Mouse (Mus musculus): ENCODE measurements around the gene Tbrg1. TPM values are rescaled to one million over a fixed set of nuclear protein-coding genes. Genes with fewer than 3 reads are reported as not detected.

The Tbrg1 gene
- polyA plus RNA-seq, 1 experiment from 2014 or later: 192 TPM

DNA sequence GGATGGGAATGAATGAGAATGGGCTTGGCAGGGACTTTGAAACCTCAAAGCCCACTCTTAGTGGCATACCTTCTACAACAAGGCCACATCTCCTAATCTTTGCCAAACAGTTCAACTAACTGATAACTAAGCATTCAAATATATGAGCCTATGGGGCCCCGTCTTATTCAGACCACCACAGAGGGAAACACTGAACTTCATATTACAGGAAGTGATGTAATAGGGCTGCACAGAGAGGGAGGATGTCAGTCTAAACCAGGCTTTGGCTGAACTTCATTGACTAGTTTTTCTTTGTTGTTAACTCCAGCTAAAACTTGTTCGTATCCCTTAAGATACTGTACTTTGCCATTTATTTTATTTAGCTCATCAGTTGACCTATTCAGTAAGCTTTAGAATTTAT lies 27.2 kb downstream of the Tbrg1 start:
- Histone ChIP-seq H3K9ac (no peak overlapping the region), H3K27ac (replicated peaks) (no peak overlapping the region), H3K4me3 (replicated peaks) (no peak overlapping the region), H3K27me3 (no peaks in the 10 kb centered on the region), H3K4me2 (replicated peaks) (no peak overlapping the region), H3K4me1 (peaks cover 10% of the 10 kb centered on the region), H3K36me3 (no peaks in the 10 kb centered on the region), H3K9me3 (replicated peaks) (no peaks in the 10 kb centered on the region)
- WGBS: 84% methylated on average over 2 of the region's 2 CpGs
- ATAC-seq (ENCODE audit: insufficient number of reproducible peaks, low FRiP score, low TSS enrichment, low read depth): no peak

DNA sequence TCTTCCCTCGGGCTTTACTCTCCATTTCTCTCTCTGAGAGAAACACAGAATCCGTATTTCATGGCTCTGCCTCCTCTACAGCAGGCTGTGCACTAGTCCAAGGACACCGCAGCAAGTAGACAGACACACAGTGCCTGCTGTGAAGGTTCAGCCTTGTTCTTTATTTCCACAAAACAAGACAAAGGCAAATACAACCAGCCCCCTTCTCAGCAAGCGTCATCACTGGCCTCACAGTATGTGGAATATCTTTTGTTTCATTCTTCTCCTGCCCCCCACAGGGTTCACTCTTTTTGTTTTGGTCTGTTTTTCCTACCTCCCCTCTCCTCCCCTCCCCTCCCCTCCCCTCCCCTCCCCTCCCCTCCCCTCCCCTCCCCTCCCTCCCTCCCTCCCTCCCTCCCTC lies 28.5 kb downstream of the Tbrg1 start:
- no peak overlapping the region for H3K4me3 ChIP-seq (replicated peaks)
- no peak for ATAC-seq (ENCODE audit: insufficient number of reproducible peaks, low FRiP score, low TSS enrichment, low read depth)

DNA sequence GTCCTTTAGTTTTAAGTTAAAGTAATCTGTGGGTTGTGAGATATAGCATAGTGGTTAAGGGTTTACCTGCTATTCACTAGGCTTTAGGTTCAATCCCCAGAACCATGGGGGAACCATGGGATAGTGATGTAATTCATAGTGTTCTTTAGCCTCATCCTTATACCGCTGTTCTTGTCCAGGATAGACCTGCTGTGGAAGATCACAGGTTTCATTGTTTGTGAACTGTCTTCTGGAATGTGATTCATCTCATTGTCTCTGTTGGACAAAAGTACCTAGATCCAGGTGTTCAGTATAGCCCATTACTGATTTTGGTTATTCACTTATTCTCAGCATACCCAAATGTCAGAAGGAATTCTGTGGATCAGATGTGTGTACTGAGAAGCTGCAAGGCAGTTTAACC lies 29.8 kb downstream of the Tbrg1 start:
- Histone ChIP-seq H3K4me3 (replicated peaks) (no peak overlapping the region), H3K36me3 (no peaks in the 10 kb centered on the region), H3K27ac (replicated peaks) (no peak overlapping the region), H3K4me1 (peaks cover 10% of the 10 kb centered on the region), H3K9ac (no peak overlapping the region), H3K4me2 (replicated peaks) (no peak overlapping the region), H3K27me3 (no peaks in the 10 kb centered on the region), H3K9me3 (replicated peaks) (no peaks in the 10 kb centered on the region)
- whole genome bisulfite sequencing: 100% methylated on average over 1 of the region's 1 CpGs
- ATAC-seq (ENCODE audit: insufficient number of reproducible peaks, low FRiP score, low TSS enrichment, low read depth): no peak

More for the DNA sequence above, 28.5 kb downstream of the Tbrg1 start:
- peaks cover 10% of the 10 kb centered on the region for H3K4me1 ChIP-seq
- no peaks in the 10 kb centered on the region for H3K27me3 ChIP-seq
- no peak overlapping the region for H3K27ac ChIP-seq (replicated peaks)
- no peaks in the 10 kb centered on the region for H3K9me3 ChIP-seq (replicated peaks)
- H3K9ac ChIP-seq: no peak overlapping the region
- H3K4me2 ChIP-seq (replicated peaks): no peak overlapping the region
- no peaks in the 10 kb centered on the region for H3K36me3 ChIP-seq
- 66% methylated on average over 4 of the region's 4 CpGs for WGBS

DNA sequence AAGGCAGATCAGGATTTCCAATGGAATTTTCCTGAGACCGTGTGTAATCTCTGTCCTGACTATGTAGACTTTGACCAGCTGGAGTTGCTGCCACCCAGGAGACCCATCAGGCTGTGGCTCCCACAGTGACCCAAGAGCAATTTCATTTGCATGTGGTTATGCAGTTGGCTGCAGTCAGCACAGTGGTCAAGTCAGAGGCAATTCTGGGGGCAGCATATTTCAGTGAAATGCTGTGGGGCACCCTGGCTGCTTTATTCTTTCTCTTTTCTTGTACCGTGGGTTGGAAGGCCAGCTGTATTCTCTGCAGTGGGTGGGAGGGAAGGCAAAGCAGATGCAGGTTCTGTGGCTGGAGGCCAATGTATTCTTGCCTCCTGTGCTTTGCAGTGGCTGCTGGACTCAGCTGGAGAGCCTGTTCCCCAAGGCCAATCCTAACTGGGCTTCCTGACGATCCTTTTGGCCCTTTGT lies 31.0 kb downstream of the Tbrg1 start:
- no peak for ATAC-seq (ENCODE audit: insufficient number of reproducible peaks, low FRiP score, low TSS enrichment, low read depth)
- no peak overlapping the region for H3K4me3 ChIP-seq (replicated peaks)
- H3K27me3 ChIP-seq: no peaks in the 10 kb centered on the region
- H3K9me3 ChIP-seq (replicated peaks): no peaks in the 10 kb centered on the region
- 14% methylated on average over 3 of the region's 3 CpGs for WGBS
- no peak overlapping the region for H3K27ac ChIP-seq (replicated peaks)
- H3K9ac ChIP-seq: no peak overlapping the region
- H3K4me1 ChIP-seq: peaks cover 10% of the 10 kb centered on the region
- H3K36me3 ChIP-seq: no peaks in the 10 kb centered on the region
- H3K4me2 ChIP-seq (replicated peaks): no peak overlapping the region

DNA sequence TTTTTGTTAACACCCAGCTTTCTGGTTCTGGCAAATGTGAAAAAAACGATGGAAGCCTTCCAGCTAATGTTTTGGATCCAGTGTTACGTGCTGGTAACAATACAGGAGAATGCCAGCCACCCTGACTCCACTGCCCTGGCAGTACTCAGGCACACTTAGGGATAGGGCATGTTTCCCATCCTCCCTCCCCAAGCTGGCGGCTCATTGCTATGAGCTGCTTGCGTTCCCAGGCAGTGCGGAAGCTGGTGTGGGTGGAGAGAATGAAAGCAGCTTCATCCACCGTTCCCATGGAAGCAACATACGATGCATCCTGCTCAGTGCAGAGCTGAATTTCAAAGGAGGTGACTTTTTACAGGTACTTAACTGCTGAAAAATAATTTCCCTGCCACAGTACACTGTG lies 31.5 kb downstream of the Tbrg1 start:
- Histone ChIP-seq H3K4me2 (replicated peaks) (no peak overlapping the region), H3K9me3 (replicated peaks) (no peaks in the 10 kb centered on the region), H3K9ac (no peak overlapping the region), H3K4me1 (peaks cover 10% of the 10 kb centered on the region), H3K27ac (replicated peaks) (no peak overlapping the region), H3K4me3 (replicated peaks) (no peak overlapping the region), H3K27me3 (no peaks in the 10 kb centered on the region), H3K36me3 (no peaks in the 10 kb centered on the region)
- WGBS: 34% methylated on average over 7 of the region's 7 CpGs
- ATAC-seq (ENCODE audit: insufficient number of reproducible peaks, low FRiP score, low TSS enrichment, low read depth): peak; percentile 39; the same call in 1 of the 2 replicates

DNA sequence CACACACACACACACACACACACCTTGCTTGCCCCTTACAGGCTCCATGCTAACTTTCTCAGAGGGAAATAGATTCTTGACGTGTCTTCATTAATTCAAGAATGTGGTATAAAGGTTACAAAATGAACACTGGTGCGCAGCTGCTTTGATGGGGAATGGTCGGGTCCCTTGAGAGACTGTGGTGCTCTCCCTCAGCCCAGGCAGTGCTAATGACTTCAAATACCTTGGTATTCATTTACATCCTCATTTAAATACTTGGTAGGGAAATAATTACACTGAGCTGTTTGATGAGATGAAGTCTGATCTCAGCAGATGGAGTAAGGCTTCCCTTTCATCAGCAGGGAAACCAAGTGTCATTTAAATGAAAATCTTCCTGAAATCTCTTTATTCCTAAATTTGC lies 32.0 kb downstream of the Tbrg1 start:
- Histone ChIP-seq H3K9ac (no peak overlapping the region), H3K9me3 (replicated peaks) (no peaks in the 10 kb centered on the region), H3K36me3 (no peaks in the 10 kb centered on the region), H3K27me3 (no peaks in the 10 kb centered on the region), H3K4me3 (replicated peaks) (no peak overlapping the region), H3K4me1 (peaks cover 10% of the 10 kb centered on the region), H3K27ac (replicated peaks) (no peak overlapping the region), H3K4me2 (replicated peaks) (no peak overlapping the region)
- 40% methylated on average over 3 of the region's 3 CpGs for WGBS
- ATAC-seq (ENCODE audit: insufficient number of reproducible peaks, low FRiP score, low TSS enrichment, low read depth): no peak

DNA sequence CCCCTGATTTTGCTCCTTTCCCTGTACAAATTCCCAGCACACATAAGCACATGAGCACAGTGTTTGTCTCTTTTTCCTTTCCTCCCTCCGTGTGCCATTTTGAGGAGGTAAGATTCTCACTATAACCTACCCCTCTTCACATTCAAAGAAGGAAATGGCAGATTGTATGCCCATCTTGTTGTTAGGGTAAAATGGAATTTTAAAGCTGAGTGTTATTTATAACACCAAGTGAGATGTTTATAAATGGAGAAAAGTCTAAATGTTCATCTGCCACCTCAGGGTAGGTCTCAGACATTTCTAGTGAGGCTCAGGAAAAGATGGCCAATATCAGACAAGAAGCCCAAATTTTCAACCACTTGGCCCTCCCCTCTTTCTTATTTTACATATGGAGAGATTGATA lies 32.6 kb downstream of the Tbrg1 start:
- Histone ChIP-seq H3K4me3 (replicated peaks) (no peak overlapping the region), H3K36me3 (no peaks in the 10 kb centered on the region), H3K27ac (replicated peaks) (no peak overlapping the region), H3K9ac (no peak overlapping the region), H3K9me3 (replicated peaks) (no peaks in the 10 kb centered on the region), H3K4me2 (replicated peaks) (no peak overlapping the region), H3K27me3 (no peaks in the 10 kb centered on the region), H3K4me1 (peaks cover 10% of the 10 kb centered on the region)
- WGBS: 57% methylated on average over 1 of the region's 1 CpGs
- ATAC-seq (ENCODE audit: insufficient number of reproducible peaks, low FRiP score, low TSS enrichment, low read depth): no peak

DNA sequence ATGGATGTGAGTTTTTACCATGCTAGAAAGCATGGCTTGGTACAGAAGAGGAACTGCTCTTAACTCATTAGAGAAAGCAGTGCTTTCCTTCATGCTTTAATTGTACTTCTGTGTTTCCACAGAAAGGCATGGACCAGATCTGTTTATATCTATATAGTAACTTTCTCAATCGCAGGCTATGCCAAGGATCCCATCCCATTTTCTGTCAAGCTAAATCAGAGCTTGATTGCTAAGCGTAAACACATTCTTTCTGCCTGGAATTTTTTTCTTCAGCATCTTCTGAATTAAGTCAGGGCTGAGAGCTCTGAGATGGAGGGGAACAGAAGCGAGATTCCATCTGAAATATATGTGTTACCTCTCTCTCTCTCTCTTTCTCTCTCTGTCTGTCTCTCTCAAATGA lies 33.1 kb downstream of the Tbrg1 start:
- peaks cover 10% of the 10 kb centered on the region for H3K4me1 ChIP-seq
- no peak overlapping the region for H3K9ac ChIP-seq
- no peak overlapping the region for H3K4me3 ChIP-seq (replicated peaks)
- H3K27ac ChIP-seq (replicated peaks): no peak overlapping the region
- no peaks in the 10 kb centered on the region for H3K9me3 ChIP-seq (replicated peaks)
- H3K36me3 ChIP-seq: no peaks in the 10 kb centered on the region
- ATAC-seq (ENCODE audit: insufficient number of reproducible peaks, low FRiP score, low TSS enrichment, low read depth): no peak
- no peaks in the 10 kb centered on the region for H3K27me3 ChIP-seq
- WGBS: 45% methylated on average over 3 of the region's 3 CpGs
- no peak overlapping the region for H3K4me2 ChIP-seq (replicated peaks)

DNA sequence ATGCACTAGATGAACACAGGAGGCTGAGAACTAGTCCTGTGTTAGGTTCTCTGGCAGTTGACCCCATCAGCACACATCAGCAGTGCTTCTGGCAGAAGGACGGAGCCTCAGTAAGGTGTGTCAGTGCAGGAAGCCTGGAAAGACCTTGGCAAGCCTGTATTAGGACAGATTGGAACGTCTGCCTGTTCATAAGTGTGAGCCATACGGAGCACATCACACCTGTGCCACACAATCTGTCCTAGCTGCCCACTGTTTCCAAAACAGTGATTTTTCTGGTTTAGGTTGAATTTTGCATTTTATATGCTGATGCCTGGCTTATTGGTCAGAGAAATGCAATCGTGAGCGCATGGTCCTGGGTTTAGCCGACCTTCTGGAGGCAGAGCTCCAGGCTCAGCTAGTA lies 35.8 kb downstream of the Tbrg1 start:
- H3K4me2 ChIP-seq (replicated peaks): no peak overlapping the region
- H3K36me3 ChIP-seq: no peaks in the 10 kb centered on the region
- no peak overlapping the region for H3K4me3 ChIP-seq (replicated peaks)
- no peak overlapping the region for H3K27ac ChIP-seq (replicated peaks)
- no peak for ATAC-seq (ENCODE audit: insufficient number of reproducible peaks, low FRiP score, low TSS enrichment, low read depth)
- WGBS: 85% methylated on average over 6 of the region's 6 CpGs
- H3K9me3 ChIP-seq (replicated peaks): no peaks in the 10 kb centered on the region
- no peak overlapping the region for H3K9ac ChIP-seq
- peaks cover 9% of the 10 kb centered on the region for H3K4me1 ChIP-seq
- H3K27me3 ChIP-seq: no peaks in the 10 kb centered on the region

DNA sequence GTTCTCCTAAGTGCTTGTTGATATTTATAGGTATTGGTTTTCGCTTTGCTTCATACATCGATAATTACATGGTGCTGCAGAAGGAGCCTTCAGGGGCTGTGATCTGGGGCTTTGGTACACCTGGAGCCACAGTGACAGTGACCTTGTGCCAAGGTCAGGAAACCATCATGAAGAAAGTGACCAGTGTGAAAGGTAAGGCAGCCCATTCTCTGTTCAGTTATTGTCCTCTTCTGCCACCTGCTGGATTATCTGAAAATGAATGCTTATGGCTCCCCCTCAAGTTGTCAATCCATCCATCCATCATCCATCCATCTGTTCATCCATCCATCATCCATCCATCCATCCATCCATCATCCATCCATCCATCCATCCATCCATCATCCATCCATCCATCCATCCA lies 40.3 kb downstream of the Tbrg1 start:
- H3K36me3 ChIP-seq: no peaks in the 10 kb centered on the region
- peaks cover 4% of the 10 kb centered on the region for H3K4me1 ChIP-seq
- no peaks in the 10 kb centered on the region for H3K9me3 ChIP-seq (replicated peaks)
- H3K27ac ChIP-seq (replicated peaks): no peak overlapping the region
- ATAC-seq (ENCODE audit: insufficient number of reproducible peaks, low FRiP score, low TSS enrichment, low read depth): no peak
- H3K4me3 ChIP-seq (replicated peaks): no peak overlapping the region
- H3K4me2 ChIP-seq (replicated peaks): no peak overlapping the region
- H3K27me3 ChIP-seq: no peaks in the 10 kb centered on the region
- WGBS: 59% methylated on average over 2 of the region's 2 CpGs
- H3K9ac ChIP-seq: no peak overlapping the region

DNA sequence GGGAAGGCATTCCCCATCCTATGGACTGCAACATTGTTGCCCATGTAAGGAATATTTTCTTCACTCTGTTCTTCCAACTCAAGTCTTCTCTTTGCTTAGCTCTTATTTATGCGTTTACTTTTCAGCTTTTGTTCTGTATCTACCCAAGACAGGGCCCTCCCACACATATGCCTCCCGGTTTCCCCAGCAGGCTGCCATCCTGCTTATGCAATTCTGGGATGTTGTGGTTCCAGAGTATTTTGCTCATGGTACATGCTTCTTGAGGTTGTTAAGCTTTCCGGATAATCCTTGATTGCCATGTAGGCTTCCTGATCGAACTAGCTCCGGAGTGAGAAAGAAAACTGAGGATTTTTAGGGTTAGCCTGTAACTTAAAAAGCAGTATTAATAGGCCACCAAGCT lies 41.9 kb downstream of the Tbrg1 start:
- H3K9ac ChIP-seq: no peak overlapping the region
- H3K4me3 ChIP-seq (replicated peaks): no peak overlapping the region
- no peak overlapping the region for H3K27ac ChIP-seq (replicated peaks)
- H3K4me2 ChIP-seq (replicated peaks): no peak overlapping the region
- no peaks in the 10 kb centered on the region for H3K36me3 ChIP-seq
- no peaks in the 10 kb centered on the region for H3K27me3 ChIP-seq
- peaks cover 4% of the 10 kb centered on the region for H3K4me1 ChIP-seq
- ATAC-seq (ENCODE audit: insufficient number of reproducible peaks, low FRiP score, low TSS enrichment, low read depth): no peak
- 64% methylated on average over 5 of the region's 5 CpGs for WGBS
- H3K9me3 ChIP-seq (replicated peaks): no peaks in the 10 kb centered on the region

DNA sequence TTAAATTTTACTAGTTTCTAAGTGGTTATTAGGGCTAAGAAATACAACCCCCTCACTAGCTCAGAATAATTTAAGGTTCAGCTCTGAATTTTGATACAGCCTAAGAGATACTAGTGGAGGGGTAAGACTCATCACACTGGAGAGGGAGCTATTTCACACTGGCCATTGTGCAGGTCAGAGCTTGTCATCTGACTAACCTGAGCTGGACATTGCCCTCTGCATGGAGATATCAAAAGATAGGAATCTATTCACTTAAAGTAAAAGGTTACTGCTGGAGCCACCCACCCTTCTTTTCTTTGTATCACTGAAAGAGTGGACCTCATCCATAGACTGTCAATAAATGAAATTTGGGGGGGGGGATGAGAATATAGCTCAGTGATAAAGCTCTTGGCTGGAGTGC lies 42.8 kb downstream of the Tbrg1 start:
- Histone ChIP-seq H3K4me1 (peaks cover 4% of the 10 kb centered on the region), H3K27me3 (no peaks in the 10 kb centered on the region), H3K4me3 (replicated peaks) (peak overlapping the region; percentile 71), H3K27ac (replicated peaks) (no peak overlapping the region), H3K4me2 (replicated peaks) (peak overlapping the region; percentile 72), H3K9me3 (replicated peaks) (no peaks in the 10 kb centered on the region), H3K36me3 (no peaks in the 10 kb centered on the region), H3K9ac (no peak overlapping the region)
- ATAC-seq (ENCODE audit: insufficient number of reproducible peaks, low FRiP score, low TSS enrichment, low read depth): no peak

Measured in embryonic facial prominence, embryonic 15.5 days (tissue).